Mouse (Mus musculus) midbrain, embryonic 11.5 days (tissue): ENCODE measurements around the gene Slc46a3. TPM values are rescaled to one million over a fixed set of nuclear protein-coding genes. Genes with fewer than 3 reads are reported as not detected.

Experiments
- ATAC-seq: fragments of 200-750 bp; cut with Nextera tagmentation; 2 replicates; pipeline ENCODE4 v1.8.0; 2017; ENCODE audit warnings: moderate TSS enrichment, moderate library complexity; ENCODE audit not compliant: low FRiP score
- DNase-seq: peaks from one replicate; pipeline ENCODE4 v3.0.0; 2015; ENCODE audit warnings: low spot score; ENCODE audit errors: missing footprints
- H3K27ac ChIP-seq: fragments of 300-500 bp; sonication (generic); 2 replicates; pipeline ENCODE4 v1.5.1; 2014; ENCODE audit warnings: low read depth, low read length
- H3K27me3 ChIP-seq: fragments of 300-500 bp; sonication (generic); 2 replicates; pipeline ENCODE4 v1.6.1; 2014; ENCODE audit warnings: mild to moderate bottlenecking, low read length, moderate library complexity, mixed read lengths; ENCODE audit not compliant: control insufficient read depth, insufficient read depth
- H3K36me3 ChIP-seq: fragments of 300-500 bp; sonication (generic); 2 replicates; pipeline ENCODE4 v1.6.1; 2014; ENCODE audit warnings: mild to moderate bottlenecking, low read length, moderate library complexity, mixed read lengths; ENCODE audit not compliant: control insufficient read depth, insufficient read depth
- H3K4me1 ChIP-seq: fragments of 300-500 bp; sonication (generic); 2 replicates; pipeline ENCODE4 v1.6.1; 2014; ENCODE audit warnings: low read length; ENCODE audit not compliant: control insufficient read depth, insufficient read depth
- H3K4me2 ChIP-seq: fragments of 300-500 bp; sonication (generic); 2 replicates; pipeline ENCODE4 v1.6.1; 2014; ENCODE audit warnings: mild to moderate bottlenecking, moderate library complexity
- H3K4me3 ChIP-seq: fragments of 300-500 bp; sonication (generic); 2 replicates; pipeline ENCODE4 v1.5.1; 2014; ENCODE audit warnings: low read depth, low read length
- H3K9ac ChIP-seq: fragments of 300-500 bp; sonication (generic); 2 replicates; pipeline ENCODE4 v1.6.1; 2014; ENCODE audit warnings: low read length
- H3K9me3 ChIP-seq: fragments of 300-500 bp; sonication (generic); 2 replicates; pipeline ENCODE4 v1.6.1; 2016; ENCODE audit warnings: low read length; ENCODE audit not compliant: control insufficient read depth
- WGBS: fragments of 180-500 bp; shearing (Covaris S2); extraction: QIAGEN DNeasy Blood & Tissue Kit; methylation state at CpG from one replicate; pipeline ENCODE4 v1.1.7; 2014; 5-methylcytosine and 5-hydroxymethylcytosine counted together
- polyA plus RNA-seq: library from polyadenylated mRNA; unstranded; fragments of >200 nt; fragmentation: Nextera tagmentation; extraction: Ambion mirVana; gene quantifications from 2 replicates; pipeline ENCODE4 v1.2.1, GENCODE M21; 2014

Slc46a3 gene
- polyA plus RNA-seq, 1 experiment from 2014 or later = 4.5 TPM

DNA sequence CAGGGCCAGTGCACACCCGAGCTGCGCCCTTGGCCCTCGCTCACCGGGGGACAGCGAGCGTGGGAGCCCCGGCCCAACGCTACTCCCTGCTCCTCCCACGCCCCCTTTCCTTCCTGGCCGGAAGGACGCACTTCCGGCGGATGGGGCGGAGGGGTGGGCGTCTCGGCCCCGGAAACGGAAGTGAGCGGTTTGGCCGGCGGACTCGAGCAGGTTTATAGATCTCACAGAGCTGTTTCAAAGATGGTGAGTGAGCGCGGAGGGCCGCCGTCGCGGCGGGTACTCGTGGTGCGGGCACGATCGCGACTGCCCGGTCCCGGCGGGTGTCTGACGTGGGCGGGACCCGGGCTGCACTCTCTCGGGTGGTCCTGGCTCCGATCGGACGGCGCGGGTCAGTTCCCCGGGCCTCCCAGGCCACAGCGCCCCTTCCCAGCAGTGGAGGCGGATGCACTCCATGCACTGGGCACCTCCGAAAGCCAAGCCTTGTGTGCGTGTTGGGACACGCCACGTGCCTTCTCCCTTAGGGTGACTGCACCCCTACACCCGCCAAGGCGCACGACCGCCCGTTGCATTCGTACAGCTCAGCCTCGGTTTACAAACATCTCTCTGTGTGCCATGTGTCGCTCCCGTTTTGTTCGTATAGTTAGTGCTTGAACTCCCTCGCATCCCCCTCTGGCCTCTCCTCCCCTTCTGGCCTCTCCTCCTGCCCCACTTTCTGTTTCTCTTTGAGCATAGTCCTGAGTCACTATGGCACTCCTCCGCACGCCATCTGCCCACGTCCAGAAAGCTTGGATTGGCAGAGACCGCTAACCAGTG, 34.0 kb downstream of the Slc46a3 start, which contains the start of gene Pomp:
Pomp (plus strand) TSS at position 13 of the 813 bp plus-strand sequence.
- WGBS = under 1% methylated on average over 67 of the region's 68 CpGs
- ATAC-seq = peak; percentile 96
- H3K27ac ChIP-seq = peak within 1 kb of the TSS; percentile 59; the same call in 1 of the 2 replicates

DNA sequence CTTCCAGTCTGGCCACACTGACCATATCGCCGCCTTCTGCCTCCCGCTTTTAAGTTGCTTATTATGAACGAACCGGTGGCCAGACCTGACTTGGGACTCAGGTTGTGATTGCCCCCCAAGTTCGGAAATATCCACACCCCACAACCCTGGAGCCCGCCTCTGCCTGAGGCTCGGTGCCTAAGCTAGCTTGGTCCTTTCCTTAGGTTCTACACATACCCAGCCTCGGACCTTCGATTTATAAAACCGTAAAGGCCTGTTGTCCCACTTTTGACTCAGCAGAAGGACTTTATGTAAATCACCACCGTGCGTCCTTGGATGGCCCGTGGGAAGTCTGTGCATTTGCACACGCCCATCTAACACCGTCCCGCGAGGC, 34.6 kb downstream of the Slc46a3 start:
- Histone ChIP-seq H3K36me3 (peaks cover 11% of the 10 kb centered on the region; the same call in 1 of the 2 replicates), H3K9ac (peak overlapping the region; percentile 92), H3K4me1 (peaks cover 6% of the 10 kb centered on the region), H3K27ac (peak overlapping the region; percentile 59; the same call in 1 of the 2 replicates), H3K27me3 (no peaks in the 10 kb centered on the region), H3K4me2 (peak overlapping the region; percentile 90), H3K9me3 (no peaks in the 10 kb centered on the region), H3K4me3 (peak overlapping the region; percentile 95)
- ATAC-seq (no peak; the same call in 1 of the 2 replicates), DNase-seq (no peak)
- WGBS = 1% methylated on average over 18 of the region's 18 CpGs

More for the DNA sequence above, 34.0 kb downstream of the Slc46a3 start, which contains the start of gene Pomp:
- peak within 1 kb of the TSS; percentile 95 for H3K4me3 ChIP-seq
- peak within 1 kb of the TSS; percentile 90 for H3K4me2 ChIP-seq
- H3K4me1 ChIP-seq = peaks cover 6% of the 10 kb centered on the region
- peaks cover 11% of the 10 kb centered on the region; the same call in 1 of the 2 replicates for H3K36me3 ChIP-seq
- H3K27me3 ChIP-seq = no peaks in the 10 kb centered on the region
- DNase-seq = peak; percentile 99
- no peaks in the 10 kb centered on the region for H3K9me3 ChIP-seq
- peak within 1 kb of the TSS; percentile 92 for H3K9ac ChIP-seq

DNA sequence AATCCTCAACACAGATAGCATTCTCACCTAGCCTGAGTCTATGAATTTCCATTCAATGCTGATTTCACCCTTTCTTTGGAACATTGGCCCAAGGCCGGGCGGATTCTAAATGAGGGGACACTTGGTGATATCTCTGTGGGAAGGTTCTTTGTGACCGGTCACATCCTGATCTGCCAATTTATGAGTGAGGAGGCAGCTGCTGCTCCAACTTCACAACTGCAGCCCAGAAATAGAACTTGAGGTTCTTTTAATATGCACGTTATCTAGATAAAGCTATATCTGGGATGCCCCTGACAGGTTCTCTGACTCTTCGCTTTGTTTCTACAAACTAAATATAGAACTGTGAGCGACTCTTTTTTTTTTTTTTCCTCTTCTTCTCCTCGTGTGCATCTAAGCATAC, 44.4 kb downstream of the Slc46a3 start:
- ATAC-seq (no peak), DNase-seq (no peak)
- Histone ChIP-seq H3K9ac (no peak overlapping the region), H3K9me3 (no peaks in the 10 kb centered on the region), H3K27ac (no peak overlapping the region), H3K4me1 (no peaks in the 10 kb centered on the region), H3K36me3 (no peaks in the 10 kb centered on the region), H3K4me3 (no peak overlapping the region), H3K27me3 (no peaks in the 10 kb centered on the region), H3K4me2 (no peak overlapping the region)
- 76% methylated on average over 7 of the region's 7 CpGs for WGBS

DNA sequence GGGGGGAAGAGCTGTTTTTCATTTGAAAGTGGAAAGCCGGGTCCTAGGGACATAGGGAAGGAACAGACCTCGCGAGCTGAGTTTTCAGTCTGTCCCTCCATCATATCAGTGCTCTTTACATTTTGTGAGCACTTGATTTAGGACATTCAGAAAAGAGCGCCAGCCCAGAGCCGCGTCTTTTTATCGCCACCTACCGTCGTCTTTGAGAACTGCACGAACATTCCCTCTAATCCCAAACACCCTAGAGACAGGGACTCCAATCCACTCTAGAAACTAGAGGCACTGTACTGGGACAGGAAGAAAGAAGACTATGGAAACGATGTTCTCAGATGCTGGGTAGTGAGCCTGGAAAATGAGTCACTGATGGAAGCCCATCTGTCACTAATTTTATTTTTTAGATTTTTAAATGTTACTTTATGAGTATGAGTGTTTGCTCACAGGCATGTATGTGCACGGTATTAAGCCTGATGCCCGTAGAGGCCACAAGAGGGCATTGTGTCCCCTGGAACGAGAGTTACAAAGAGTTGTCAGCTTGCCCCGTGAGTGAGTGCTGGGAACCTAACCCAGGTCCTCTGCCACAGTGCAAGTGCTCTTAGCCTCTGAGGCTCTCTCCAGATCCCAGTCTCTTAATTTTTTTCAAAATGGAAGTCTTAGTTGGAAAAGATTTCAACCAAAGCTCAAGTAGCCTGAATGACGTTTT, 46.3 kb downstream of the Slc46a3 start:
- ATAC-seq = peak; percentile 63; the same call in 1 of the 2 replicates

DNA sequence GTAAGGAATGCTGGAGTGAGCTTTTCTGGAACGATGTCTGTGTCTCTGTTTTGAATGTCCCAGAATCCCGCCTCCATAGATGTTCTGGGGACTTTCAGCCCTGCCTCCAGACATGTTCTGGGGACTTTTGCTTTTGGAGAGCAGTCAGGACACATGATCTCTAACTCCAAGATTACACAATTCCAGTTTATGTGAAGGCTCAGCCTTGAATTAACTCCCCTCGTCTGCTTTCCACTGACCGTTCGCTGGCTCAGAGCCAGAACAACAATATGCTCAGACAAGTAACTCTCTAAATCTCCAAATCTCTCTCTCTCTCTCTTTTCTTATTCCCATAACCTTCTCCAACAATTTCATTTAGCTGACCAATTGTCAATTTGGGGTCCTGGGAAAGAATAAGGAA, 47.3 kb downstream of the Slc46a3 start:
- Histone ChIP-seq H3K27ac (no peak overlapping the region), H3K27me3 (no peaks in the 10 kb centered on the region), H3K4me3 (no peak overlapping the region), H3K36me3 (no peaks in the 10 kb centered on the region), H3K4me2 (no peak overlapping the region), H3K9ac (no peak overlapping the region), H3K4me1 (no peaks in the 10 kb centered on the region), H3K9me3 (no peaks in the 10 kb centered on the region)
- 67% methylated on average over 5 of the region's 5 CpGs for WGBS
- DNase-seq (no peak), ATAC-seq (no peak)

More for the DNA sequence above, 46.3 kb downstream of the Slc46a3 start:
- WGBS = 23% methylated on average over 16 of the region's 16 CpGs
- Histone ChIP-seq H3K4me2 (peak overlapping the region; percentile 21; the same call in 1 of the 2 replicates), H3K9me3 (no peaks in the 10 kb centered on the region), H3K9ac (no peak overlapping the region), H3K27me3 (no peaks in the 10 kb centered on the region), H3K36me3 (no peaks in the 10 kb centered on the region), H3K27ac (no peak overlapping the region), H3K4me3 (no peak overlapping the region), H3K4me1 (no peaks in the 10 kb centered on the region)
- peak; percentile 99 for DNase-seq

DNA sequence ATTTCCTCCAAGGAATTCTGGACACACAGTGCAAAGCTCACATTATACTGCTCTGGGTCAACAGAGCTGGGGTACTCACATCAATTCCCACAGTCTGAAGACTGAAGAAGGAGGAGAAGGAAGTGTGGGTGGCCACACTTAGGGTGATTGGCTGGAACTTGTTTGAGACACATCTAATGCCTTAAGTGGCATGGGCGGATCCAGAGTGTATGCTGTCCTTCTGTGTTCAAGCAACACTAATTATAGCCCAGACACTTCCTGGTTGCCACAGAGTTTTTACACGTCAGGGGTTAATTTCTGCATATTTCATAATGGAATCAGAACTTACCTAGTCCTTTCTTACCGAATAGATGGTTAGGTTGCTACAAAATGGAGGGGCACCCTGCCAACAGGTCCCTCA, 49.3 kb downstream of the Slc46a3 start:
- no peak overlapping the region for H3K4me2 ChIP-seq
- no peak for ATAC-seq
- 76% methylated on average over 3 of the region's 3 CpGs for WGBS

DNA sequence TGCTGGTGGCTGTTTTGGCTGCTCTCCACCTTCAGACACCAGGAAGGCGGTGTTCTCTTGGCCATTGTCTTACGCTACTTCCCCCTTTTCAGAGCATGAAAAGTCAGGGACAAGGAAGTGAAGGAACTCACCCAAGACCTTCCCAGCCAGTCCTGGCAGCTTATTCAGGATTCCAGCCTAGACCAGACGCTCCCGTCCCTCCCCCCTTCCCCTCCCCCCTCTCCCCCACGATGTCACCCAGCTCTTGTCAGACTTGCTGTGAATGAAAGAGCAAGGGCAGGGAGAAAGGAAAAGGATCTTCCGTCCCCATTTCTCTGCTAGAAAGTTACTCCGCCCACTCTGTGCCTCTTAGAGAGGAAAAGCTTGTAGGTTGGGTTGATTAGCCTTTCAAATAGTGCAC, 51.3 kb downstream of the Slc46a3 start:
- Histone ChIP-seq H3K9me3 (no peaks in the 10 kb centered on the region), H3K4me3 (no peak overlapping the region), H3K27ac (no peak overlapping the region), H3K4me2 (no peak overlapping the region), H3K4me1 (no peaks in the 10 kb centered on the region), H3K27me3 (no peaks in the 10 kb centered on the region), H3K9ac (no peak overlapping the region), H3K36me3 (no peaks in the 10 kb centered on the region)
- no peak for DNase-seq
- ATAC-seq = no peak
- 44% methylated on average over 7 of the region's 7 CpGs for WGBS

More for the DNA sequence above, 49.3 kb downstream of the Slc46a3 start:
- no peaks in the 10 kb centered on the region for H3K36me3 ChIP-seq
- no peak overlapping the region for H3K4me3 ChIP-seq
- DNase-seq = no peak
- H3K4me1 ChIP-seq = no peaks in the 10 kb centered on the region
- H3K27ac ChIP-seq = no peak overlapping the region
- no peak overlapping the region for H3K9ac ChIP-seq
- H3K27me3 ChIP-seq = no peaks in the 10 kb centered on the region
- H3K9me3 ChIP-seq = no peaks in the 10 kb centered on the region

DNA sequence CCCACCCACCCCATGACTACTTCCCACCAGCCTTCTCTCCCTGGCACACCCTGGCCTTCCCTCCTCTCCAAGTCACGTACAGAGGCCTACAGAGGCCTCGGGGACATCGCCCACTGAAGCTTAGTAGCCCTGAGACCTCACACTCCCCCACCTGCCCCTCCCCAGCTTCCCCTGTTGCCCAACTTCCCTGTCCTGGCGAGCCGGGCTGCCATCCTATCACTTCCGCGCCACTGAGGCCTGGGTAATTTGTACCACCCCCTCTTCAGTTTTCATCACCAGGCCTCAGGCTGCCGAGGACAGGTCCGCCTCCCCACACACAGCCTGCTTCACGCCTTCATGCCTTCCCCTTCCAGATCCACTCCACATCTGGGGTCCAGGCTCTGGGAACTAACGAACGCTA, 55.2 kb downstream of the Slc46a3 start:
- ATAC-seq = no peak
- Histone ChIP-seq H3K27ac (no peak overlapping the region), H3K9me3 (no peaks in the 10 kb centered on the region), H3K27me3 (no peaks in the 10 kb centered on the region; the same call in 1 of the 2 replicates), H3K4me3 (no peak overlapping the region), H3K36me3 (no peaks in the 10 kb centered on the region), H3K4me1 (peaks cover 6% of the 10 kb centered on the region; the same call in 1 of the 2 replicates), H3K4me2 (no peak overlapping the region), H3K9ac (no peak overlapping the region)
- DNase-seq = no peak
- WGBS = 87% methylated on average over 12 of the region's 12 CpGs
